Comparison of ENCODE assay signal across 8 mouse cellular contexts in the genomic region with DNA sequence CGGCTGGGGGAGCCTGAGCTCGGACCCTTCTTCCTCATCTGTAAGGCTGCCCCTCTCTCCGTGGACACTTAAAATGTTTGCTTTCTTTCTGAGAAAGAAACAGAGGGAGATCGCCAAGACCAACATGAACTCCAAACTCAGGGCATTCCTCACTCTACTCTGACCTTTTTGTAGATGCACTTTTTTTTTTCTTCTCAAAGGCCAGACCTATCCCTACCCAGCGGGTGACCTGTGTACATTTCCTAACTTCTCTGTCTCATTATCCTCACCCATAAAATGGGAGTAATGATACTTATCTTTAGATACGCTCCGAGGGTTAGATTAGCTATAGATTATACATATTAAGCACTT.
DNase-seq lines count a peak whose midpoint lies in the region; ATAC-seq and TF ChIP-seq lines count a peak whose summit lies in the region.

No protein-coding gene starts in this region.

- H3K9me3 ChIP-seq in kidney, embryonic 16.5 days (ENCODE audit: low read length) = no peaks in the 10 kb centered on the region
- no peaks in the 10 kb centered on the region for H3K9me3 ChIP-seq in embryonic facial prominence, embryonic 11.5 days (replicated peaks; ENCODE audit: control insufficient read depth, low read length)
- no peaks in the 10 kb centered on the region for H3K9me3 ChIP-seq in intestine, embryonic 16.5 days (ENCODE audit: control insufficient read depth, low read length)

- peak overlapping the region; percentile 97 for H3K27ac ChIP-seq in kidney, embryonic 16.5 days (ENCODE audit: low read length)
- peak overlapping the region; percentile 81 for H3K27ac ChIP-seq in embryonic facial prominence, embryonic 11.5 days (replicated peaks; ENCODE audit: low read depth, low read length)
- peak overlapping the region; percentile 97 for H3K27ac ChIP-seq in intestine, embryonic 16.5 days (ENCODE audit: low read length)

- H3K36me3 ChIP-seq in kidney, embryonic 16.5 days (ENCODE audit: insufficient read depth, low read length) = no peaks in the 10 kb centered on the region
- no peaks in the 10 kb centered on the region for H3K36me3 ChIP-seq in embryonic facial prominence, embryonic 11.5 days (replicated peaks; ENCODE audit: control insufficient read depth, insufficient read depth, low read depth, low read length)
- no peaks in the 10 kb centered on the region for H3K36me3 ChIP-seq in intestine, embryonic 16.5 days (ENCODE audit: control insufficient read depth, insufficient read depth, low read length)
- H3K36me3 ChIP-seq in myocyte (ENCODE audit: control insufficient read depth, insufficient read depth) = no peaks in the 10 kb centered on the region

- H3K27me3 ChIP-seq in kidney, embryonic 16.5 days (ENCODE audit: insufficient read depth, low read length) = no peaks in the 10 kb centered on the region
- H3K27me3 ChIP-seq in embryonic facial prominence, embryonic 11.5 days (ENCODE audit: control insufficient read depth, insufficient read depth, low read length) = no peaks in the 10 kb centered on the region
- H3K27me3 ChIP-seq in intestine, embryonic 16.5 days (replicated peaks; ENCODE audit: control insufficient read depth, insufficient read depth, low read length) = no peaks in the 10 kb centered on the region
- H3K27me3 ChIP-seq in myocyte (ENCODE audit: control insufficient read depth, insufficient read depth, insufficient read length) = no peaks in the 10 kb centered on the region

- peak overlapping the region; percentile 50 for H3K4me3 ChIP-seq in kidney, embryonic 16.5 days (ENCODE audit: low read length)
- H3K4me3 ChIP-seq in embryonic facial prominence, embryonic 11.5 days (ENCODE audit: low read depth, low read length) = peak overlapping the region; percentile 42
- peak overlapping the region; percentile 58 for H3K4me3 ChIP-seq in intestine, embryonic 16.5 days (ENCODE audit: low read length)
- H3K4me3 ChIP-seq in myocyte = peak overlapping the region; percentile 26

- WGBS in kidney, embryonic 16.5 days = 14% methylated on average over 7 of the region's 7 CpGs
- WGBS in embryonic facial prominence, embryonic 11.5 days = 27% methylated on average over 7 of the region's 7 CpGs
- WGBS in intestine, embryonic 16.5 days = 14% methylated on average over 7 of the region's 7 CpGs

- peak overlapping the region; percentile 80 for H3K9ac ChIP-seq in kidney, embryonic 16.5 days (replicated peaks; ENCODE audit: low read length)
- peak overlapping the region; percentile 65 for H3K9ac ChIP-seq in embryonic facial prominence, embryonic 11.5 days (replicated peaks; ENCODE audit: low read length)
- peak overlapping the region; percentile 79 for H3K9ac ChIP-seq in intestine, embryonic 16.5 days (ENCODE audit: low read depth, low read length)

- no peak for ATAC-seq in kidney, embryonic 16.5 days (ENCODE audit: low FRiP score, low TSS enrichment)
- ATAC-seq in embryonic facial prominence, embryonic 11.5 days (replicated peaks; ENCODE audit: insufficient number of reproducible peaks, low FRiP score, low TSS enrichment, low read depth) = no peak
- ATAC-seq in intestine, embryonic 16.5 days = peak; percentile 32

- no peaks in the 10 kb centered on the region for H3K79me2 ChIP-seq in myocyte (ENCODE audit: control insufficient read depth, insufficient read depth)

- TF ChIP-seq POLR2A in myocyte (IDR thresholded peaks at IDR 0.05; ENCODE audit: insufficient read length, low read depth) = no peak

- H3K4me1 ChIP-seq in kidney, embryonic 16.5 days (ENCODE audit: insufficient read depth, low read length) = peaks cover 27% of the 10 kb centered on the region
- no peaks in the 10 kb centered on the region for H3K4me1 ChIP-seq in embryonic facial prominence, embryonic 11.5 days (ENCODE audit: control insufficient read depth, insufficient read depth, low read length)
- H3K4me1 ChIP-seq in intestine, embryonic 16.5 days (ENCODE audit: control insufficient read depth, insufficient read depth, low read length) = peaks cover 17% of the 10 kb centered on the region

- peak overlapping the region; percentile 52 for H3ac ChIP-seq in myocyte (ENCODE audit: control insufficient read depth, insufficient read length)

- peak overlapping the region; percentile 65 for H3K4me2 ChIP-seq in kidney, embryonic 16.5 days (replicated peaks; ENCODE audit: low read depth, low read length)
- peak overlapping the region; percentile 83 for H3K4me2 ChIP-seq in embryonic facial prominence, embryonic 11.5 days (ENCODE audit: low read depth, low read length)
- H3K4me2 ChIP-seq in intestine, embryonic 16.5 days (ENCODE audit: low read depth, low read length) = peak overlapping the region; percentile 78
- H3K4me2 ChIP-seq in myocyte (ENCODE audit: low read depth) = peak overlapping the region; percentile 69

- no peak for DNase-seq in kidney, postnatal 14 days
- DNase-seq in embryonic facial prominence, embryonic 11.5 days (ENCODE audit: low spot score) = no peak
- DNase-seq in adrenal gland, postnatal 25 days = no peak
- no peak for DNase-seq in yolk sac, embryonic 10.5 days (ENCODE audit: low spot score)
- no peak for DNase-seq in gastrocnemius, postnatal 10 days

TF ChIP-seq in myocyte, 11 proteins besides CTCF, POLR2A, EP300 and RAD21:
- TF ChIP-seq TCF12 (IDR thresholded peaks at IDR 0.05; ENCODE audit: insufficient read depth, poor library complexity, severe bottlenecking) (no peak), MYOD1 (IDR thresholded peaks at IDR 0.05; ENCODE audit: control insufficient read depth in 1 of 3, insufficient read length in 2 of 3, low read depth in 2 of 3) (no peak), POLR2AphosphoS2 (IDR thresholded peaks at IDR 0.05; ENCODE audit: insufficient read length, low read depth) (no peak), MYOG (IDR thresholded peaks at IDR 0.05; ENCODE audit: control insufficient read depth in 1 of 3, insufficient read depth in 1 of 3, insufficient read length in 2 of 3, low read depth in 2 of 3) (no peak), CEBPB (IDR thresholded peaks at IDR 0.05; ENCODE audit: insufficient read depth, poor library complexity, severe bottlenecking) (no peak), MAX (IDR thresholded peaks at IDR 0.05; ENCODE audit: low read depth) (no peak), USF1 (IDR thresholded peaks at IDR 0.05; ENCODE audit: low read depth) (no peak), REST (IDR thresholded peaks at IDR 0.05; ENCODE audit: insufficient read depth, insufficient read length) (no peak), TCF3 (IDR thresholded peaks at IDR 0.05; ENCODE audit: insufficient read length, low read depth) (no peak), E2F4 (IDR thresholded peaks at IDR 0.05; ENCODE audit: insufficient read depth) (no peak), SRF (IDR thresholded peaks at IDR 0.05; ENCODE audit: control insufficient read depth, insufficient read length, low read depth) (no peak)
TF ChIP-seq in myocyte: peak in this region for 0.
